Mouse (Mus musculus) limb, embryonic 13.5 days (tissue): ENCODE data around the gene Ppp1r27. TPM values are rescaled to one million over a fixed set of nuclear protein-coding genes. Genes with fewer than 3 reads are reported as not detected.

Experiments used
- ATAC-seq: fragments of 200-750 bp; cut with Nextera tagmentation; 2 replicates; pipeline ENCODE4 v1.8.0; 2017; ENCODE audit warnings: low read depth, moderate number of reproducible peaks, moderate TSS enrichment; ENCODE audit not compliant: low FRiP score
- H3K27ac ChIP-seq: fragments of 300-500 bp; sonication (generic); 2 replicates; pipeline ENCODE4 v1.5.1; 2015; ENCODE audit warnings: inconsistent platforms, mild to moderate bottlenecking, moderate library complexity
- H3K27me3 ChIP-seq: fragments of 300-500 bp; sonication (generic); 2 replicates; pipeline ENCODE4 v1.6.1; 2015; ENCODE audit warnings: mild to moderate bottlenecking, inconsistent platforms
- H3K36me3 ChIP-seq: fragments of 300-500 bp; sonication (generic); 2 replicates; pipeline ENCODE4 v1.6.1; 2015; ENCODE audit warnings: inconsistent platforms, mild to moderate bottlenecking, moderate library complexity
- H3K4me1 ChIP-seq: fragments of 300-500 bp; sonication (generic); 2 replicates; pipeline ENCODE4 v1.6.1; 2015; ENCODE audit warnings: inconsistent platforms
- H3K4me2 ChIP-seq: fragments of 300-500 bp; sonication (generic); replicated peaks from 2 replicates; pipeline ENCODE4 v1.6.1; 2015; ENCODE audit warnings: inconsistent platforms, mild to moderate bottlenecking, moderate library complexity
- H3K4me3 ChIP-seq: fragments of 300-500 bp; sonication (generic); 2 replicates; pipeline ENCODE4 v1.5.1; 2015; ENCODE audit warnings: moderate library complexity, mild to moderate bottlenecking, inconsistent platforms
- H3K9ac ChIP-seq: fragments of 300-500 bp; sonication (generic); 2 replicates; pipeline ENCODE4 v1.6.1; 2015; ENCODE audit warnings: mild to moderate bottlenecking, inconsistent platforms
- H3K9me3 ChIP-seq: fragments of 300-500 bp; sonication (generic); 2 replicates; pipeline ENCODE4 v1.6.1; 2016; ENCODE audit warnings: inconsistent platforms
- WGBS: fragments of 180-500 bp; shearing (Covaris S2); methylation state at CpG from one replicate; pipeline ENCODE4 v1.1.7; 2015; 5-methylcytosine and 5-hydroxymethylcytosine counted together
- polyA plus RNA-seq: library from polyadenylated mRNA; unstranded; fragments of >200 nt; fragmentation: Nextera tagmentation; extraction: Ambion mirVana; gene quantifications from 2 replicates; pipeline ENCODE4 v1.2.1, GENCODE M21; 2015

The Ppp1r27 gene
- polyA plus RNA-seq, 1 experiment from 2014 or later: 0.59 TPM

DNA sequence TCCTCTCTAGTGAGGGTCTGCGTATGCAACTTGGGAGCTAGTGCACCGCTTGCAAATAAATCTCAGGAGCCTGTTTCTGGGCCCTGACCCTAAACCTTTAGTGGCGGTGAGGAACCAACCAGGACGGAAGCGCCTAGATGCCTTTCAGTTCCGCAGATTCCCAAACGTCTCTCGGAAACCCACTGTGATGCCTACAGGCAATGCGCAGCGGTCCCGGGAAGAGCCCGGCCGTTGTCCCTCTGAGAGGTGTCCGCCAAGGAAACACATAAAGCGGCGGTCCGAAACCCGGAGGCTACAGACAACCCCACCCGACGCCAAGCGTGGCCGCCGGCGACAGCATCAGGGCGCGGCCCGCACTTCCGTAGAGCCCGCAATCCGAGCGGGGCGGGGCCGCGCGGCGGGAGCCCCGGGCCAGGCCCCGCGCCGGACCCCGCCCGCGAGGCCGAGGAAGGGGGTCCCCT, 30.0 kb upstream of the Ppp1r27 start:
- Histone ChIP-seq H3K27me3 (no peaks in the 10 kb centered on the region), H3K4me1 (peaks cover 24% of the 10 kb centered on the region), H3K36me3 (peaks cover 57% of the 10 kb centered on the region), H3K27ac (peak overlapping the region; percentile 92), H3K4me2 (peak overlapping the region; percentile 98), H3K9me3 (peaks cover 6% of the 10 kb centered on the region; the same call in 1 of the 2 replicates), H3K4me3 (peak overlapping the region; percentile 69), H3K9ac (peak overlapping the region; percentile 93)
- ATAC-seq: peak; percentile 26; the same call in 1 of the 2 replicates
- under 1% methylated on average over 36 of the region's 44 CpGs for WGBS

DNA sequence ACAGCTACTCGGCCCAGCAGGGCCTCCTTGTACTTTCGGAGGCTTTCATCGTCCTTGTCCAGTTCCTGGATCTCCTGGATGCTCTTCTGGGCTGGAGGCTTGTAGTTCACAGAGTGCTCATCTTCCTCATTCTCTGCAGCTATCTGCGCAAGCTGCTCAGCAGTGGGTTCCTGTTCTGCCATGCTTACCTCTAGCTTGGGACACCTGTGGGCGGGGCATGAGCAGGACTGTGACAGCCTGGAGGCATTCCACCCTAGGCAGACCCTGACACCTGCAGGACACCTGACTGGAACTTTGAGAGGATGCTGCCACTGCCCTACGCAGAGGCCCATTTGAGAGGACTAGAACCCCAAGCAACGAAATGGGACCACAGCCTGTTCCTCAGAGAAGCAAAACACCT, 29.3 kb upstream of the Ppp1r27 start:
- H3K4me2 ChIP-seq: peak overlapping the region; percentile 98
- H3K9me3 ChIP-seq: peaks cover 6% of the 10 kb centered on the region; the same call in 1 of the 2 replicates
- 61% methylated on average over 7 of the region's 7 CpGs for WGBS
- H3K4me3 ChIP-seq: peak overlapping the region; percentile 69
- peaks cover 50% of the 10 kb centered on the region for H3K36me3 ChIP-seq
- ATAC-seq: no peak
- H3K27me3 ChIP-seq: no peaks in the 10 kb centered on the region
- peak overlapping the region; percentile 93 for H3K9ac ChIP-seq
- peak overlapping the region; percentile 92 for H3K27ac ChIP-seq
- peaks cover 24% of the 10 kb centered on the region for H3K4me1 ChIP-seq

DNA sequence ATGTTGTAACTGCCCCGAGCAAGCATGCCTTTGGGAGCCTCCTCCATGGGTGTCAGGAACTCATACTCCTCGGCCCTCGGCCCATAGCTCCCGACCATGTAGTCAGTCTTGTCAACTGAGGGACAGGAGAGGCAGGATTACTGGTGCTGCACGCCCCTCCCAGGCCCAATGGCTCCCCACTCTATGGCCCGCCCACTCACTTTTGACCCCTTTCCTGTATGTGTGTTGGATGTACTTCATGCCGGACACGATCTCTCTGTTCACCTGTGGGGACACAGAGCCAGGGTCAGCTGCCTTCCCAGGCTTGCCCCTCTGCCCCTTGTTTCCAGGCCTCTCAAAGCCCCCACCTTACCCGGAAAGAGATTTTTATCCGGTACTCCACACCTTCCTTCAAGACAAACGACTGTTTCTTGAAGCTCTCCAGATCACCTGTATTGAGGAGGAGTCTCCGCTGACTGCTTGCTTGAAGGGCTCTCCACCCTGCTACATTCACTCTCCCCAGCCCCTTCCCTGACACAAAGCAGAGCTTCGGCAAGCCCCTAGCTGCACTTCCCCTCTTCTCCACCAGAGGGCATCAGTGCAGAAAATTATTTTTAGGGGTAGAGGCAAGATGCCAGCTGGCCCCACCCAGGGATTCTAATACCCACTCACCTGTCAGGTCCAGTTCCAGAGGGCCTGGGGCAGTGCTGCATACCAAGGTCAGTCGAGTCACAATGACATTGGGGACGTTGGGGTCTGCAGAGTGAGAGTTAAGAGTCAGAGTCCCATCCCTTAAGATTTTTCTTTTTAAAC, 28.6 kb upstream of the Ppp1r27 start:
- Histone ChIP-seq H3K27ac (peak overlapping the region; percentile 92; the same call in 1 of the 2 replicates), H3K4me1 (peaks cover 27% of the 10 kb centered on the region), H3K4me2 (peak overlapping the region; percentile 98), H3K4me3 (peak overlapping the region; percentile 69), H3K9ac (peak overlapping the region; percentile 93), H3K27me3 (no peaks in the 10 kb centered on the region), H3K9me3 (peaks cover 6% of the 10 kb centered on the region; the same call in 1 of the 2 replicates), H3K36me3 (peaks cover 45% of the 10 kb centered on the region)
- 64% methylated on average over 15 of the region's 15 CpGs for WGBS
- no peak for ATAC-seq

DNA sequence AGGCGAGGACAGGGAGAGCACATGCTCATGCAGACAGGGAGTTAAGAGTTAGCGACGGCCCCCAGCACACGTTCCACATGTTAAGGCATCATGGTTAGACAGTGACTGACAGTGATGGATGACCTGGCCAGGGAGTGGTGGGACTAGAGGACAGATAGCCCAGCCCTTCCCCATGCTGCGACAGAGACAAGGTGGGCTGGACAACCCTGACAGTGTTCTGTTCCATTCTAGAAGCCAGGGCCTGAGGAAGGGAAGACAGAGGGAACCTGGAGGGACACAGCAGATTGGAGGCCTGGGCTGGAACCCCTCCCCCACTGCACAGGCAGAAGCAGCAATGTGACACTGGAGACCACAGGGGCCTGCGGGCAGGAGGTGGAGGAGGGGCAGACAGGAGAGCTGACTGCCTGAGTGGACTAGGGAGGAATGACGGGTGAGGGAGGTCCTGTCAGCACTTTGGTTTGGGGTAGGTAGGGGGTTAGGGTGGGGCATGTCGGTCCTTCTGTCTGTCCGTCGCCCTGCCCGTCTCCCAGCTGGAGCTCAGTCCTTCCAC, 27.8 kb upstream of the Ppp1r27 start:
- no peak overlapping the region for H3K27ac ChIP-seq
- H3K4me3 ChIP-seq: no peak overlapping the region
- no peak for ATAC-seq
- H3K36me3 ChIP-seq: peaks cover 37% of the 10 kb centered on the region
- peak overlapping the region; percentile 39; the same call in 1 of the 2 replicates for H3K9ac ChIP-seq
- 70% methylated on average over 11 of the region's 11 CpGs for WGBS
- no peaks in the 10 kb centered on the region for H3K27me3 ChIP-seq
- peaks cover 32% of the 10 kb centered on the region for H3K4me1 ChIP-seq
- no peak overlapping the region for H3K4me2 ChIP-seq
- peaks cover 1% of the 10 kb centered on the region; the same call in 1 of the 2 replicates for H3K9me3 ChIP-seq

DNA sequence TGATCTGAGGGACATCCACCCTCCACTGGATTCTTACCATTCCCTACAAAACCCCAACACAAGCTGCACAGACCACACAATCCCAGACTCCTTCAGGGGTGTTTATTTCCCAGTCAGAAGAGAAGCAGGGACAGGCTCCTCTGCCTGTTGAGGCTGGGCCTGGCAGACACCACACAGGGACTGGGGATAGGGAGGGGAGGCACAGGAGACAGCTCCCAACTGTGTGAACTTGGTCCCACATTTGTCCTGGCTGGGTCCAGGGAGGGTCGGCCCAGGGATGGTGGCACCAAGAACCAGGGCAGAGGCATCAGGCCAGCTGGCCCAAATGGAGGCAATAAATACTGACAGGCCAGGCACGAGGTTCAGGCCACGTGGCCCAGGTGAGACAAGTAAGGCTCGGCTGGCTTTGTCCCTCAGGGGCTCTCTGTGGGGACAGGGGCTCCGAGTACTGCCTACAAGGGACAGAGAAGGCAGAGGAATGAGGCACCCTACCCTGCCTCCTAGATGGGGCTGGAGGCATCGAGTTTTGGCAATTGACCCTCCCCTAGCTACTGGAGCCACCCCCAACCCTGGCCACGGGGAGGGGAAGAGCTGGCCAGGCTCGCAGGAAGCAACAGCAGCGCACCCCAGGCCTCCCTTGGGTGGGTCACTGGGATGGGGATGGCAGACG, 27.2 kb upstream of the Ppp1r27 start:
- Histone ChIP-seq H3K27ac (no peak overlapping the region), H3K4me2 (no peak overlapping the region), H3K9me3 (no peaks in the 10 kb centered on the region), H3K27me3 (no peaks in the 10 kb centered on the region), H3K4me3 (no peak overlapping the region), H3K36me3 (peaks cover 37% of the 10 kb centered on the region), H3K9ac (0 out of 2 replicates have a peak overlapping the region, but pooled peaks have one; percentile 39), H3K4me1 (peaks cover 32% of the 10 kb centered on the region)
- WGBS: 81% methylated on average over 10 of the region's 10 CpGs
- ATAC-seq: no peak; the same call in 1 of the 2 replicates

DNA sequence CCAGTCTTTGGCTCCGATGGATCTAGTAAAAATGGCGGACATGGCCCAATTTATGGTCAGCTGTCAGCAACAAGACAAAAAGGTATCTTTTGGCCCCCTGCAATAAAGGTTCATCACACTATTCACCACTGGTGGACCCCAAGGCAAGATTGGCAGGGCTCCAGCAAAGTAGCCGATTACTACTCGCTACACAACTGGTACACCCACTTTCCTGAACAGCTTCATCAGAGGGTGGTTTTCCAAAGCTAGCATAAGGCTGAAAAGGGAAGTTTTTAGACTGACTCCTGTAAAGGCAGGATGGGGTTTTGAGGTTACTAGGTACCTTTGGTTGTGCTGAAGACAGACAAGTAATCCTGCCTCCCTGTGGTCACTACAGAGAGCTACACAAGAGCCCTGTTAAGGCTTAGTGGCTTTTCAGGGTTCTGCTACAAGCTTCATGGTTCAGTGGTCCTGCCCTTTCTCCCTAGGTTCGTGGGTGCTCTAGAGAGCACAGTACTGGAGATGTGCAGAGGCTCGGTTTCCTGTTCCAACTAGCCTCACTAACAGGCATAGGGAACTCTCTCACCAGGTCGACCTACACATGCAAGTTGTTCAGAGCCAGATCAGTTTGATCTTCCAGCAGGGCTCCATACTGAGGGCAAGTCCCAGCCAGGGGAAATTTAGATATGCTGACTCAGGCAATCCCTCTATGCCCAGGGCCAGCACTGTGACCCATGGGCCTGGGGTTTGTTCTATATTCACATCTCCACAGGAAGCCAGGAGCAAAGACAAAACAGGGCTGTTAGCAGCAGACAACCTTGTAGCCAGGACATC, 26.5 kb upstream of the Ppp1r27 start:
- Histone ChIP-seq H3K4me3 (no peak overlapping the region), H3K9ac (no peak overlapping the region), H3K9me3 (no peaks in the 10 kb centered on the region), H3K27me3 (no peaks in the 10 kb centered on the region), H3K27ac (no peak overlapping the region), H3K4me1 (peaks cover 31% of the 10 kb centered on the region), H3K4me2 (no peak overlapping the region), H3K36me3 (peaks cover 37% of the 10 kb centered on the region)
- no peak for ATAC-seq
- 85% methylated on average over 7 of the region's 7 CpGs for WGBS

DNA sequence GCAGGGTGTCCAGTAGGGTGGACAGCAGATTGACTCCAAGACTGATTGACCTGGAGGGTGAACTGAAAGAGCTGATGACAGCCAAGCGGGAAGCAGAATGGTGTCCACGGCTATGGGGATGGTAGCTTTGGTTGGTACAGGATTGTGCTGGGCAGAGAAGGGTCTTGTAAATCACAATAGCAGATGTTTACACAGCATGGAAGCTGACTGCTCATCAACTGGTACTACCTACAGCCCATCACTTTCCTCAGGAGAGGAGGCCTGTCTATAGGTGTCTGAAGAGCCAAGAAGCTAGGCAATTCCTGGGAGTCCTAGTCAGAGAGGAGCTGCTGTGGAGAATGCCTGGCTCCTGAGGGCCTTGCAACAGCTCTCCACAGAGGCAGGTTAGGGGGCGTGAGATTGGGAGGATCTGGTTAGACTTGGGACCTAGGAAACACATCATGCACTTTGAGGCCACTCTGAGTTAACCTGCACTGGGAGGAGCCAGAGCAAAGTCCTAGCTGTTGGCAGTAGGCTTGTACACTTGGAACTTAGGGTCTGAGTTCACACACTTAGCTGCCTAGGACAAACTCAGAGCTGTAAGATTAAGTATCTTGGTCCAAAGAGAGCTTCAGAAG, 25.5 kb upstream of the Ppp1r27 start:
- no peak overlapping the region for H3K4me3 ChIP-seq
- ATAC-seq: no peak
- no peak overlapping the region for H3K9ac ChIP-seq
- no peaks in the 10 kb centered on the region for H3K27me3 ChIP-seq
- H3K4me1 ChIP-seq: peaks cover 29% of the 10 kb centered on the region
- H3K36me3 ChIP-seq: peaks cover 38% of the 10 kb centered on the region
- WGBS: 77% methylated on average over 3 of the region's 3 CpGs
- H3K27ac ChIP-seq: no peak overlapping the region
- no peaks in the 10 kb centered on the region for H3K9me3 ChIP-seq
- H3K4me2 ChIP-seq: no peak overlapping the region

DNA sequence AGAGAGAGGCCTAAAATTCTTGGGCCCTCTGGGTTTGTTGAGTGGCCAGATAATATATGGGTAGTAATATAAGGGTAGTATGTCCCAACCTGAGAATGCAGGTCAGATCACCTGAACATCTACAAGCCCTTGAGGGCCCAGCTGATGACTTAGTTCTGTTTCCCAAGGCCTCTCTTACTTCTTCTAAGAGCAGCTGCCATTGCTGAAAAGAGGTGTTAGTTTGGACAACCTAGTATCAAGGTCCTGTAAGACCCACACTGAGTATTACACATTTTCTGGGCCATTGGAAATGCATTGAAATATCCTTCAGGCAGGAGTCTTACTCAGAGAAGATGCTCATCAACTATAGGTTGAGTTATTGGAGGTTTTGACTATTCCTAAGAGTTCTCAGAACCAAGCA, 25.0 kb upstream of the Ppp1r27 start:
- H3K9me3 ChIP-seq: no peaks in the 10 kb centered on the region
- H3K36me3 ChIP-seq: peaks cover 43% of the 10 kb centered on the region
- no peak overlapping the region for H3K4me2 ChIP-seq
- peaks cover 34% of the 10 kb centered on the region for H3K4me1 ChIP-seq
- no peak overlapping the region for H3K9ac ChIP-seq
- H3K4me3 ChIP-seq: no peak overlapping the region
- no peak for ATAC-seq
- H3K27ac ChIP-seq: no peak overlapping the region
- no peaks in the 10 kb centered on the region for H3K27me3 ChIP-seq

DNA sequence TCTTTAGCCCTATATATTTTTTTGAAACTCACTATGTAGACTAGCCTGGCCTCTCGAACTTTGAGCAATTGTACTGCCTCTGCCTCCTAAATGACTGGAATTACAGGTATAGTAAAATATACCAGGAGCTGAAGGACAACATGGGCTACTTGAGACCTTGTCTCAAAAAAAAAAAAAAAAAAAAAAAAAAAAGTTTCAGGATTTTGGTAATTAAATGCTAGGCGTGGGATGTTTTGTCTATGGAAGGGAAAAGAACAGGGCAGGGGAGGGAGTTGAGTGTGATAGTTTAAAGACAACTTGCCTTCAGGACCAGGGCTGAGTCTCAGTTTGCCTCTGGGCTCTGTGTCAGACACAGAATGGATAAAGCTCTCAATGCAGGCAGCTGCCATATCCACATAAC, 24.1 kb upstream of the Ppp1r27 start:
- Histone ChIP-seq H3K9ac (no peak overlapping the region), H3K27ac (no peak overlapping the region)

DNA sequence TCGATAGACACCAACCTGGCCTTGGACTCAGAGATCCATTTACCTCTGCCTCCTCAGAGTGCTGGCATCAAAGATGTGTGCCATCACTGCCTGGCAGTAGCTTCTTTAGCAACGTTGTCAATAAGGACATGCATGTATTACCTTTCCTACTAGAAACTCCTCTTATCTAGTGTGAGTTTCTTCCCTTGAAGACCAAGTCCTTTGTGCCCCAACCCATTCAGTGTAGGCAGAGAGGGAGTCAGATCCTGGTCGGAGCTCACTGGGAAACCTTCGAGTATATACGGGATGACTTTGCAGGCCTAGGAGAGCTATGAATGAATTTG, 23.3 kb upstream of the Ppp1r27 start:
- peaks cover 50% of the 10 kb centered on the region for H3K36me3 ChIP-seq
- H3K4me2 ChIP-seq: peak overlapping the region; percentile 80
- WGBS: 46% methylated on average over 5 of the region's 5 CpGs
- peak overlapping the region; percentile 84 for H3K9ac ChIP-seq
- peaks cover 26% of the 10 kb centered on the region for H3K4me1 ChIP-seq
- no peak for ATAC-seq
- H3K27me3 ChIP-seq: no peaks in the 10 kb centered on the region
- no peak overlapping the region for H3K27ac ChIP-seq
- H3K9me3 ChIP-seq: no peaks in the 10 kb centered on the region
- peak overlapping the region; percentile 99 for H3K4me3 ChIP-seq

More for the DNA sequence above, 24.1 kb upstream of the Ppp1r27 start:
- H3K4me3 ChIP-seq: peak overlapping the region; percentile 99; the same call in 1 of the 2 replicates
- peaks cover 51% of the 10 kb centered on the region for H3K36me3 ChIP-seq
- H3K27me3 ChIP-seq: no peaks in the 10 kb centered on the region
- H3K4me1 ChIP-seq: peaks cover 34% of the 10 kb centered on the region
- H3K9me3 ChIP-seq: no peaks in the 10 kb centered on the region
- ATAC-seq: no peak
- 66% methylated on average over 2 of the region's 2 CpGs for WGBS
- H3K4me2 ChIP-seq: peak overlapping the region; percentile 80

DNA sequence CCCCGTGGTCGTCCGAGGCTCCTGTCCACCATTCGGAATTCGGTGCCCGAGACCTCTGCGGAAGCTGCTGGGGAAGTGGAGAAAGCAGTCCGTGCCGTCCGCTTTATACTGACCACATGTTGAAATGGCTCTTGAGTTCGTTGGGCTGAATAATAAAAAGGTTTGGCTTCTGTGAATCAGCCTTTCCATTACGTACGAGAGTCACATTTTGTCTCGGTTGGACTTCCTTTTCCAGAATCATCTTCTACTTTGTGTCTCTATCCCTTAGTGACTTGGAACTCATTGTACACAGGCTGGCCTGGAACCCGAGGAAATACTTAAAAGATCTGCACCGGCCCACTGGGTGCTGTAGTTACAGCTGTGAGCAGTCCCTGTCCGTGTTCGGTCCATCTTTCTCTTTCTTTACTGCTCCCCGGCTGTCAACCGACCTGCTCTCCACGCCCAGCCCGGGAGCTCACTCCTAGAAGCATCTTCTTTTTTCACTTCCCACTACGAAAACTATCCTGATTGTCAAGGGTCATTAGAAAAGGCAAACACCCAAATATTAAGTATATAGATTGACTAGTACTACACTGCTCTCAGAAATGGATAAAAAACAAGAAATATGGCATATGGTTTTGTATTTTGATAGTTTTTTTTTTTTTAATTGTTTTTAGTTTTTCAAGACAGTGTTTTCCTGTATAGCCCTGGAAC, 22.8 kb upstream of the Ppp1r27 start:
- Histone ChIP-seq H3K36me3 (peaks cover 49% of the 10 kb centered on the region), H3K9me3 (no peaks in the 10 kb centered on the region), H3K4me1 (peaks cover 24% of the 10 kb centered on the region), H3K27me3 (no peaks in the 10 kb centered on the region), H3K4me2 (peak overlapping the region; percentile 80), H3K27ac (peak overlapping the region; percentile 94), H3K9ac (peak overlapping the region; percentile 84), H3K4me3 (peak overlapping the region; percentile 99)
- no peak for ATAC-seq
- under 1% methylated on average over 23 of the region's 23 CpGs for WGBS
